Mouse (Mus musculus): Measurements from ENCODE around the gene Fam222a.

Gene Fam222a

DNA sequence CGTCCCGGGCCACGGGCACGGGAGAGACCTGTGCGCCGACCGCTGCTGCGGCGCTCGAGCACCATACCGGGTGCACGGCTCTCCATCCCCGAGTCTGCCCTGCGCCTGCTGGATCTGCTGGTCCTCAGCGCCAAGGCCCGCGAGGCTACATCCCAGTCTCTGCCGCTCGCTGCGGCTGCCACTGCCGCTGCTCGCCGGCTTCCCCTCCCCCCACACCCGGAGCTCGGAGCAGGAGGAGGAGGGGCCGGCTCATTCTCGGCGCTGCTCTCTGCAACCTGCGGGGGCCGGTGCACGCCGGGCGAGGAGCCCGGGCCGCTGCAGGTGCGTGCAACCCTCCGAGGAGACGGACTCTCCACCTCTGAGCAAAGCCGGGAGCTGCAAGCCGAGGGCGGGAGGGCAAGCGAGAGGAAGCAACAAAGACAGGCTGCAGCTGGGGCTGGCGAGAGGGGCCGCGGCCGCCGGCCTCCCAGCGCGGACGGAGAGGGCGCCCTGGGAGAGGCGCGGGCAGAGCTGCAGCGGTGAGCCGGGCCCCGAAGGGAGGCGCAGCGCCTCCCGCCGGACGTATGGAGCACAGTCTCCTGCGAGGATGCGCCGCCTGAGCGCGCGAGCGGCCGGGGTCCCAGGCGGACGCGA is at the start of gene Fam222a:
Gene Fam222a (plus strand): TSS at position 452 of the 633 bp plus-strand sequence.
- DNase-seq: peak; percentile 97

DNA sequence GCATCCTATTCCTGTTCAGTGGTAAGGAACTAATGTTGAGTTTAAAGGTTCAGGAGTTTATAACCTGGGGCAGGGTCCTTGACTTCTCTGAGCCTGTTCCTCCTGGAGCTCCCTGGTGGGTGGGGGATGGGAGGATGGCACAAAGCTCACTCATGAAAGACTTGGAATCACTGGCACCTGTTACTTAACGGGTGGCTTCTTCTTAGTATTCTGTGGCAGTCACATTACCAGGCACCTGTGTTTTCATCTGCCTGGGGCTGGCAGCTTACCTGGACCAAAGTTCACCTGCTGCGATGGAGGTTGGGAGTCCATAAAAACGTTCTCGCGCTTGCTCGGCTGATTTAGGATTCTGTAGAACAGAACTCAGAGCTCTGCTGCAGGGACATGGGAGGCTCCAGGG is 39.5 kb upstream of the Fam222a start:
- no peak for DNase-seq

GRCm38 (mm10) chr5:114530337-114530736 is 37.5 kb upstream of the Fam222a start:
- no peak for DNase-seq

GRCm38 (mm10) chr5:114532055-114532454 is 35.8 kb upstream of the Fam222a start:
- no peak for DNase-seq

DNA sequence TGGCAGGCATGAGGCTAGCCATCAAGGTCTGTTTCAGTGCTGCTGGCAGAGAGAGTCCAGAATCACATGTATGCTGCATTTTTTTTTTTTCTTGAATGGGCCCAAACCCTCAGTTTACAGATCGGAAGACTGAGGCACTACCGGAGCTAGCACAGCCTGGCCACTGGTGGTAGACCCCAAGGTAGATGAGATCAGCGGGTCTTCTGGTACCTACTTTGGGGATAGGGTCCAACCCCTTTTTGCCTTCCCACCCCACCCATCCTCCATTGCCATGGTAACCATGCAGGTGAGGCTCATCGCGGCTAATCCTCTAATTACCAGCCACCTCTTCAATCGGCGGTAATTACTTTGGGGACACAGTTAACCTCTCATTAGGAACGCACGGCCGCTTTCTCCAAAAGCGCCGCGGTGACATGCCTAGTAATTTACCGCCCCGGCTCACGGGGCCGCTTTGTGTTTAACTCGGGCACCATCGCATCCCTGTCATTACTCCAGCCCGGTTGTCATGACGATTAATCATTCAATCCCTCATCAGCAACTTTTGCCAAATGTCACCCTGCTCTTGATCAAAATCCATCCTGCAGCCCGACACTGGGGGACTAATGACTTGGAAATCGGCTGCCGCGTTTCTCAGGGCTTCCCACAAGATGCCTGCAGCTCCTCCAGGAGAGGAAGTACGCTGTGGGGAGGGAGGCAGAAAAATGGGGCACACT is 30.4 kb upstream of the Fam222a start:
- no peak for DNase-seq

GRCm38 (mm10) chr5:114538021-114538405 is 29.8 kb upstream of the Fam222a start:
- no peak for DNase-seq

DNA sequence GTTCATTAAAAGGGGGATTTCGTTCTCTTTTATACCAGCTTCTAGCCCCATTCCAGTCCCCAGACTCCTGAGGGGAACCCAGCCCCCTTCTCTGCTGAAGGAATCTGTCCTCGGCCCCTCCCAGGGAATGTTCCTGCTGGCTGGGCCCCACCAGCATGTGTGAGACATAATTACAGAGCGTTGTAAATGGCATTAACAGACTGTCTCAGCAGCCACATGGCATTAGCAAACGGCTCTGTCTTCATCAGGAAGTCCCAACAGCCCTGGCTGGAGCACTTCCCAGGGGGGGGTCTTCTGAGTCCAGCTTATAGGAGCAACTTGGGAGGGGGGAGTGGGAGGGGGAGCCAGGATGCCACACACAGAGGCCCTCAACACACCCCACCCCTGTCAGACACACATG is 29.1 kb upstream of the Fam222a start:
- DNase-seq: no peak

- no peak for DNase-seq
Observed at GRCm38 (mm10) chr5:114539766-114540165, 28.1 kb upstream of the Fam222a start.

DNA sequence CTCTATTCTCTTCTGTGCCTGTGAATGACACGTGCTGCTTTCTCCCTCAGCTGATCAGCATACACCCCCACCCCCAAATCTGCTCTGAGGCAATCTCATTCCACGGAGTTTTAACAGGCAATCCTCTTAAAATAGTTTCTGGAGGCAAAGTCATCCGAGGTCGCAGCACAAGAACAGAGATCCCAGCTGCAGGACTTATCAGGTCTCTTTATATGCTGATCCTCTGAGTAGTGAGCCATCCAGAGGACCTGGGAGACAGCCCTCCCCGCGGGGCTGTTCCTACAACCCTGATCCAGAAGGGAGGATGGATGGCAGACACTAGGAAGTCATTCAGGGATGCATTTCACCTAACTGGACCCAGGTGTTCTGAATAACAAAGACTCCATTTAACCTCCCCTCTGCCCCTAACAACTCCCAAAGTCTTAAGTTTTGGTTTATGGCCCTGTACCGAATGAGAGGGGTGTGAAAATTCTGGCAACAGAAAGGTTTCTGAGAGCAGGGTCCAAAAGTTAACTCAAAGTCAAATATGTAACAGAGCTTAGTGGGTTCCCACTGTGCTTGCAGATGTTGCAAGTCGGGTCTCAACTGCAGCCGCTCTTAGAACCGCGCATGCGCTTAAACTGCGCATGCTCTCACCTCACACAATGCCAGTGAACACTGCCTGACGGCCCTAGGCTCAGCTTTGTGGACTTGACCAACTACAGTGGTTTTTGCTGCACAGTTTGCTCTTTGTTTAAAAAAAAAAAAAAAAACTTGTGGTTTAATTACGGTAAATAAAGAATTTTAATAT is 26.0 kb upstream of the Fam222a start:
- peak; percentile 91 for DNase-seq

DNA sequence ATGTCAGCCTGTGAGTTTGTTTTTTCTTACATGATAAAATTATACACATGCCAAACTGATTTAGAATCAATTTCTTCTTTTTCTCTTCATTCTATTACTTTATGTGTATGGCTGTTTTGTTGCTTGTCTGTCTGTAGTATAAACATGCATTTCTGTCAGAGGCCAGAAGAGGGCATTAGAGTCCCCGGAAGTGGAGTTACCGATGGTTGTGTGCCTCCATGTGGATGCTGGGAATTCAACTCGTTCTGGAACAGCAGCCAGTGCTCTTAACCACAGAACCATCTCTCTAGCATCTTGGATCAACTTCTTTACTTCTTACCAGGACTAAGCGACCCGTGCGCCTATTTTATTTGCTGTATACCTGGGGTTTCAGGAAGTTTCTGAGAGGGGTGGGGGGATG is 24.2 kb upstream of the Fam222a start:
- no peak for DNase-seq

DNA sequence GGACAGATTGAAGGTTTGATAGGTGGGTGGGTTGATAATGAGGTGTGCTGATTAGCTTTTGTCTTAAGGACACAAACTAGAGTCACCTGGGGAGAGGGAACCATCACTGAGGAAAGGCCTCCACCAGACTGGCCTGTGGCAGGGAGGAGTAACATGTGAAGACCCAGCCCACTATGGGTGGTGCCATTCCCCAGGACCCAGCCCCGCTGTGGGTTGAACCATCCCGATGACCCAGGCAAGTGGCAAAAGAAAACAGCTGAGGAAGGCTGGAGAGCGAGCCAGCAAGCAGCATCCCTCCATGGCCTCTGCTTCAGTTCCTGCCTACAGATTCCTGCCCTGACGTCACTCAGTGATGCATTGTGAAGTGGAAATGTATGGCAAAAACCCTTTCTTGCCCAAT is 23.6 kb upstream of the Fam222a start:
- no peak for DNase-seq

GRCm38 (mm10) chr5:114545076-114545475 is 22.7 kb upstream of the Fam222a start:
- no peak for DNase-seq

GRCm38 (mm10) chr5:114548976-114549375 is 18.8 kb upstream of the Fam222a start:
- no peak for DNase-seq

GRCm38 (mm10) chr5:114549770-114550169 is 18.0 kb upstream of the Fam222a start:
- DNase-seq: no peak

GRCm38 (mm10) chr5:114550431-114550830 is 17.4 kb upstream of the Fam222a start:
- no peak for DNase-seq

DNA sequence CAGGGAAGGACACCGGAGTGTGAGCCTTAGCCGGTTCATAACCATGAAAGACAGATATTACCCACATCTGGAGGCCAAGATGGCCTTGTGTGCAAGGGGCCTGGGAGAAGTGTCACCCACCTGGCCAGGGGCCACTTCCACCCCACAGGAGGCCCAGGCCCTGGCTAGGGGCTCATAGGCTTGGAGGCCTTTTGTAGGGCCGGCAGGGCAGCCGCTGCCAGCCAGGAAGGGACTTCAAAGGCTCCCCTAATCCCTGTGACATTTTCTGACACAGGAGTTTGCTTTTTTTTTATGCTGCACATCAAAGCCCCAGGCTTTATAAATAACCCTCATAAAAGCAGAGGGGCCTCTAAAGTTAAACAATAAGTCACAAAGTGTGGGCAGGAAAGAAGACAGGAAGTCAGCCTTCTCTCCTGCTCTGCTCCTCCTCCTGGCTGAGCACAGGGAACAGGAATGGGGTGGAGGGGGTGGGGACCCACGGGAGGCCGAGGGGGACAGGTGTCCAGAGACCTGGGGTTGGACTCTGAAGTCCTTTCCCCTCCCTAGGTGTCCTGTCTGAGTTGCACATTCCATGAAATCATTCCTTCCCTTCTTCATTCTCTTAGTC is 16.8 kb upstream of the Fam222a start:
- DNase-seq: no peak

DNA sequence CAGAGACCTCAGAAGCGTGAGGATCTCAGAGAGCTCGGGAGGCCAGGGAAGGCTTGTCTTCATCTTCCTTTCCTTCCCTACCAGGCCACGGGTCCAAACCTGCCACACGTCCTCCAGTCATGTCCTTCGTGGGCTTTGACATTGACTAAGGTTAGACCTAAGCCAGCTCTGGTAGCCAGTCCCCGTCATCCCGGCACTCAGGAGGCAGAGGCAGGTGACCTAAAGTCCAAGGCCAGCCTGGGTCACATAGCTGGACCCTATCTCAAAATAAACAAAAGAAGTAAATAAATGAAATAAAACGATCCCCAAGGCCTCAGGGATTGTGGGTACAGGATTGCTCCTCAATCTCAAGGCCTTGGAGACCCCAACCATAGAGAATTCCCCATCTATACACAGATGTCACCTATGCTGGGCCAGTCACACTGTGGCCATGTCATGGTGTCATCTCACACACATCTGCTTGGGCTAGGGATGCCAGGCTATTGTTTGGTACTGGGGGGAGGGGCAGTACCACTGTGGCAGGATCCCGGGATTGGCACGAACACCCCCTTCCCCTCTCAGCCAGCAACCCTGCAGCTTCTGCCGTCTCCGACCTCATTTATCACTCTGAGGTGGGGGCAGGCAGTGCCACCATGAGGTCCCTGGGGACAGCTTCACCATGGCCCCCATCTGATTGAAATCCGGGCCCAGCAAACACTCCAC is 15.2 kb upstream of the Fam222a start:
- DNase-seq: no peak

- DNase-seq: no peak
Observed at GRCm38 (mm10) chr5:114553706-114554105, 14.1 kb upstream of the Fam222a start.

DNA sequence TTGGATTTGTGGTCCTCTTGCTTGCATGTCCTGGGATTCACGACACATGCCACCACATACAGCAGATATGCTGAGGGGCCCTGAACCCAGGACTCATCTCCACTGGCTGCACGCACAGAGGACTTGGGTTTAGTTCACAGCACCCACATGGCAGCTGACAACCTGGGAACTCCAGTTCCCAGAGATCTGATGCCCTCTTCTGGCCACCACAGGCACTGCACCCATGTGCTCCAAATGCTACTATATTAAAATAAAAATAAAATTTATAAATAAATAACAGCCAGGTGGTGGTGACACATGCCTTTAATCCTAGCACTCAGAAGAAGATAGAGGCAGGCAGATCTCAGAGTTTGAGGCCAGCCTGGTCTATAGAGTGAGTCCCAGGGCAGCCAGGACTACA is 12.4 kb upstream of the Fam222a start:
- DNase-seq: no peak

DNA sequence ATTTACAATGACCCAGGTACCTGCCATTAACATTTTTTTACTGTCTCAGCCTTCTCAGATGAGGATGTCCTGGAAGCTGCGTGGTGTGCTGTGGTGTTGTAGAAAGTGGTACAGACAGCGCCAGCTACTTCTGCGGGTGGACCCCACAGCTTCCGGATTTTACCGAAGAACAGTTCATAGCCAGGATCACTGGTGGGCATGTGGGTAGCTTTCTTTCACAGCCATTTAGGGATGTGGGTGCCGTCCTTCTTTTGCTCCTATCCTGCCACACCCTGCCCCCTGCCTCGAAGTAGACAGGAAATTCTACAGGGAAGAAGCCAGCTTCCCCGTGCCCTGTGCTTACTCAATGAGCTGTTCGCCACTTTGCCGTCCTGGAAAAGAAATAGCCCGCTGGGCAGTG is 11.7 kb upstream of the Fam222a start:
- DNase-seq: no peak

GRCm38 (mm10) chr5:114557765-114558731 is 9.8 kb upstream of the Fam222a start:
- no peak for DNase-seq

DNA sequence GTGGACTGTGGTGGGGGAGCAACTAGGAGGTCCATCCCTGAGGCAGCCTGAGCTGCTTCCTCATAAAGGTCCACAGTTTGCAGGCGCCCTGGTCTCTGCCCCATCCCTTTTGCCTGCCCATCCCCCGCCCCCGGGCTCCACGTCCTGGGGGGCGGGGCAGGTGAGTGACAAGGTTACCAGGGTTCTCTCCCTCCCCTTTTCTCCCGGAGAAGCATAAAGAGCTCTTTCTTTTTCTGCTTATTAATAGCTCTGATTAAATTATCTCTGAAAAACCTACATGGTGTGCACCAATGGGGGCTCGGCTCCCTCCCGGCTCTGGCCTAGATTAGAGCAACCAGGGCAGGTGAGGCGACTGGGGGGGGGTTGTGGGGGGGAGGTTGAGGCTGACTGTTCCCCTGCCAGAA is 7.3 kb upstream of the Fam222a start:
- no peak for DNase-seq

All from heart, adult 11 months (tissue).